Mouse (Mus musculus): ENCODE measurements around the gene Krt73.

DNA sequence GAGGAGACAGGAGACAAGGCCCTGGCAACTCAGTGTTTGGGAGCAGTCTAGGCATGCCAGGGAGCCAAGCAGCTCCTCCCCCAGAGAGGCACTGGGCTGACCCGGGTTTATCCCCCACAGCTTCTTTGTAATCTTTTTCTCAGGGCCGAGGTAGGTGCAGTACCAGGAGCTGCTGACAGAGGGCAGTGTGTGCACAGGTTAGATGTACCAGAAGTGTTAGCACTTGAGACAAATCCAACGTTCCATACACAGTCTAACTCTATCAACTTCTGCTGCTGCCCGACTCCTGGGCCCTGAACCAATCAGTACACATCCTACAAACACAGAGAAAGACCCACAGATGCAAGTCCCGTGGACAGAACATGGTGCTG lies 29.4 kb downstream of the Krt73 start:
- TF ChIP-seq TAL1 (IDR thresholded peaks at IDR 0.05; ENCODE audit: low read length) (no peak), GATA1 (IDR thresholded peaks at IDR 0.05; ENCODE audit: low read length) (no peak)

All from erythroblast, embryonic 14.5 days (primary cell).